Mouse (Mus musculus): ENCODE results near the gene Gm20388.

DNA sequence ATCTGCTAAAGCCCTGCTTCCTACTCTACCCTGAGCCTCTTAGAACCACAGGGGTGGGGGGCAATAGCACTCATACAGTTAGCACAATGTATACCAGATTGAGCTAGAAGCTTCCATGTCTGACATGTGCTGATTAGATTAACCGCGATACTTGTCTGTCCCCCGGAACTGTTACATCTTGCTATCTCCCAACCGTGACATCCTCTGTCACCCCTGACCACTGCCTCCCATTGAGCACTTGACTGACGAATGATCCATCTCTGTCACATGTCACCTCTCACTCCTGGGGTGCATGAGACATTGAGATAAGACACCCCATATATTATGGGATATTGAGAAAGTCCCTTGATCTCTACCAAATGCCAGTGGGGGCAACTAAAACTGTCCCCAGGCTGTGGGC lies 115.6 kb downstream of the Gm20388 start:
- TF ChIP-seq POLR2A (IDR thresholded peaks at IDR 0.05; ENCODE audit: borderline replicate concordance, control insufficient read depth, low read depth, low read length) (no peak), CTCF (IDR thresholded peaks at IDR 0.05; ENCODE audit: control insufficient read depth, insufficient read depth, low read length) (no peak)

Measured in bone marrow, adult 2 months (tissue).